Mouse (Mus musculus) embryonic facial prominence, embryonic 14.5 days (tissue): ENCODE measurements at regions not wholly inside any gene's neighbourhood (a gene's known extent, or its start where the extent isn't known, plus 50 kb on each side); places are given as distances from the start of the nearest gene placed in this dataset.

Experiments
- ATAC-seq: fragments of 200-750 bp; cut with Nextera tagmentation; 2 replicates; pipeline ENCODE4 v1.8.0; 2017; ENCODE audit warnings: low read depth, moderate number of reproducible peaks, moderate TSS enrichment
- DNase-seq: peaks from one replicate; pipeline ENCODE4 v3.0.0-alpha.2; 2015; ENCODE audit warnings: low spot score
- H3K27ac ChIP-seq: fragments of 300-500 bp; sonication (generic); replicated peaks from 2 replicates; pipeline ENCODE4 v1.5.1; 2014; ENCODE audit warnings: low read depth, mild to moderate bottlenecking, low read length, moderate library complexity
- H3K27me3 ChIP-seq: fragments of 300-500 bp; sonication (generic); replicated peaks from 2 replicates; pipeline ENCODE4 v1.6.1; 2014; ENCODE audit warnings: low read length; ENCODE audit not compliant: control insufficient read depth, insufficient read depth
- H3K36me3 ChIP-seq: fragments of 300-500 bp; sonication (generic); 2 replicates; pipeline ENCODE4 v1.6.1; 2014; ENCODE audit warnings: low read length, mixed read lengths; ENCODE audit not compliant: control insufficient read depth, insufficient read depth
- H3K4me1 ChIP-seq: fragments of 300-500 bp; sonication (generic); 2 replicates; pipeline ENCODE4 v1.6.1; 2014; ENCODE audit warnings: antibody characterized with exemption, low read length; ENCODE audit not compliant: control insufficient read depth, insufficient read depth
- H3K4me2 ChIP-seq: fragments of 300-500 bp; sonication (generic); 2 replicates; pipeline ENCODE4 v1.6.1; 2014; ENCODE audit warnings: low read depth, mild to moderate bottlenecking, low read length, moderate library complexity, mixed read lengths
- H3K4me3 ChIP-seq: fragments of 300-500 bp; sonication (generic); 2 replicates; pipeline ENCODE4 v1.5.1; 2014; ENCODE audit warnings: low read depth, mild to moderate bottlenecking, low read length
- H3K9ac ChIP-seq: fragments of 300-500 bp; sonication (generic); 2 replicates; pipeline ENCODE4 v1.6.1; 2014; ENCODE audit warnings: low read depth, mild to moderate bottlenecking, low read length, moderate library complexity, mixed read lengths
- H3K9me3 ChIP-seq: fragments of 300-500 bp; sonication (generic); 2 replicates; pipeline ENCODE4 v1.6.1; 2016; ENCODE audit warnings: low read length; ENCODE audit not compliant: control insufficient read depth
- WGBS: fragments of 180-500 bp; shearing (Covaris S2); extraction: QIAGEN DNeasy Blood & Tissue Kit; methylation state at CpG from one replicate; pipeline ENCODE4 v1.1.7; 2014; 5-methylcytosine and 5-hydroxymethylcytosine counted together

- Histone ChIP-seq H3K4me2 (peak overlapping the region; percentile 29), H3K27me3 (peaks cover 20% of the 10 kb centered on the region; the same call in 1 of the 2 replicates)
Observed at GRCm38 (mm10) chrX:11591391-11592187, 264.0 kb downstream of the H2al1j start.

GRCm38 (mm10) chrX:11594542-11594941 is 266.9 kb downstream of the H2al1j start:
- Histone ChIP-seq H3K36me3 (no peaks in the 10 kb centered on the region), H3K4me1 (peaks cover 19% of the 10 kb centered on the region), H3K9ac (no peak overlapping the region), H3K4me3 (no peak overlapping the region), H3K27ac (no peak overlapping the region), H3K9me3 (no peaks in the 10 kb centered on the region), H3K27me3 (peaks cover 17% of the 10 kb centered on the region; the same call in 1 of the 2 replicates), H3K4me2 (no peak overlapping the region)
- no peak for ATAC-seq
- WGBS: 49% methylated on average over 3 of the region's 3 CpGs
- no peak for DNase-seq

More at GRCm38 (mm10) chrX:11591391-11592187, 264.0 kb downstream of the H2al1j start:
- ATAC-seq: no peak
- Histone ChIP-seq H3K4me3 (no peak overlapping the region), H3K9me3 (no peaks in the 10 kb centered on the region), H3K9ac (no peak overlapping the region), H3K4me1 (peaks cover 19% of the 10 kb centered on the region), H3K36me3 (no peaks in the 10 kb centered on the region), H3K27ac (no peak overlapping the region; the same call in 1 of the 2 replicates)
- peak; percentile 66 for DNase-seq
- 34% methylated on average over 10 of the region's 10 CpGs for WGBS

- DNase-seq (no peak), ATAC-seq (no peak)
- Histone ChIP-seq H3K4me2 (no peak overlapping the region), H3K27ac (no peak overlapping the region), H3K36me3 (no peaks in the 10 kb centered on the region), H3K9me3 (no peaks in the 10 kb centered on the region), H3K4me1 (no peaks in the 10 kb centered on the region), H3K4me3 (no peak overlapping the region), H3K9ac (no peak overlapping the region), H3K27me3 (peaks cover 13% of the 10 kb centered on the region; the same call in 1 of the 2 replicates)
- WGBS: 49% methylated on average over 7 of the region's 7 CpGs
Observed at GRCm38 (mm10) chrX:11597548-11597947, 269.9 kb downstream of the H2al1j start.

- peak; percentile 84 for DNase-seq
- no peak overlapping the region for H3K27ac ChIP-seq
- WGBS: 32% methylated on average over 8 of the region's 8 CpGs
- no peaks in the 10 kb centered on the region for H3K36me3 ChIP-seq
- H3K9me3 ChIP-seq: no peaks in the 10 kb centered on the region
- H3K4me1 ChIP-seq: no peaks in the 10 kb centered on the region
- H3K27me3 ChIP-seq: no peaks in the 10 kb centered on the region
- H3K4me2 ChIP-seq: no peak overlapping the region
- peak; percentile 37; the same call in 1 of the 2 replicates for ATAC-seq
- H3K9ac ChIP-seq: no peak overlapping the region
- no peak overlapping the region for H3K4me3 ChIP-seq
Observed at GRCm38 (mm10) chrX:11614237-11614636, 286.6 kb downstream of the H2al1j start.

GRCm38 (mm10) chrX:11621045-11621763 is 293.6 kb downstream of the H2al1j start:
- DNase-seq (peak; percentile 68), ATAC-seq (peak; percentile 62; the same call in 1 of the 2 replicates)
- 46% methylated on average over 19 of the region's 19 CpGs for WGBS
- Histone ChIP-seq H3K4me3 (no peak overlapping the region), H3K4me2 (no peak overlapping the region), H3K9ac (no peak overlapping the region), H3K27me3 (0 out of 2 replicates have a peak, but pooled peaks cover 4% of the 10 kb centered on the region), H3K9me3 (no peaks in the 10 kb centered on the region), H3K4me1 (no peaks in the 10 kb centered on the region; the same call in 1 of the 2 replicates), H3K36me3 (no peaks in the 10 kb centered on the region), H3K27ac (no peak overlapping the region; the same call in none of the 2 replicates)

- H3K4me1 ChIP-seq: peaks cover under 1% of the 10 kb centered on the region
- H3K4me3 ChIP-seq: no peak overlapping the region
- ATAC-seq: no peak
- no peak overlapping the region for H3K9ac ChIP-seq
- DNase-seq: peak; percentile 18
- no peaks in the 10 kb centered on the region for H3K9me3 ChIP-seq
- no peak overlapping the region for H3K4me2 ChIP-seq
- H3K27ac ChIP-seq: no peak overlapping the region
- 45% methylated on average over 10 of the region's 10 CpGs for WGBS
- H3K36me3 ChIP-seq: no peaks in the 10 kb centered on the region
- H3K27me3 ChIP-seq: 0 out of 2 replicates have a peak, but pooled peaks cover 11% of the 10 kb centered on the region
Observed at GRCm38 (mm10) chrX:11626274-11626878, 298.8 kb downstream of the H2al1j start.

GRCm38 (mm10) chrX:11629362-11629761 is 301.7 kb downstream of the H2al1j start:
- no peak for ATAC-seq
- no peak overlapping the region for H3K4me3 ChIP-seq

GRCm38 (mm10) chrX:11629906-11630305 is 302.3 kb downstream of the H2al1j start:
- no peaks in the 10 kb centered on the region for H3K36me3 ChIP-seq
- H3K4me3 ChIP-seq: no peak overlapping the region
- DNase-seq: no peak
- H3K4me1 ChIP-seq: peaks cover 5% of the 10 kb centered on the region; the same call in 1 of the 2 replicates
- H3K4me2 ChIP-seq: no peak overlapping the region
- 0 out of 2 replicates have a peak, but pooled peaks cover 18% of the 10 kb centered on the region for H3K27me3 ChIP-seq
- no peaks in the 10 kb centered on the region for H3K9me3 ChIP-seq
- no peak overlapping the region for H3K27ac ChIP-seq
- ATAC-seq: no peak
- no peak overlapping the region for H3K9ac ChIP-seq
- 31% methylated on average over 1 of the region's 1 CpGs for WGBS

More at GRCm38 (mm10) chrX:11629362-11629761, 301.7 kb downstream of the H2al1j start:
- DNase-seq: no peak
- Histone ChIP-seq H3K27me3 (0 out of 2 replicates have a peak, but pooled peaks cover 18% of the 10 kb centered on the region), H3K4me2 (no peak overlapping the region), H3K9me3 (no peaks in the 10 kb centered on the region), H3K4me1 (peaks cover 5% of the 10 kb centered on the region; the same call in 1 of the 2 replicates), H3K9ac (no peak overlapping the region), H3K36me3 (no peaks in the 10 kb centered on the region), H3K27ac (no peak overlapping the region)
- 74% methylated on average over 2 of the region's 2 CpGs for WGBS
